Mouse (Mus musculus) MEL (cell line): ENCODE results near the gene Olfr535.

ENCODE experiments used
- BHLHE40 ChIP-seq: IDR thresholded peaks from 2 replicates; pipeline ENCODE4 v1.6.1; 2012; ENCODE audit warnings: low read depth, mild to moderate bottlenecking, inconsistent platforms, low read length, improper control_type of control experiment, borderline replicate concordance
- CHD2 ChIP-seq: IDR thresholded peaks from 2 replicates; pipeline ENCODE4 v1.6.1; 2011; ENCODE audit warnings: low read length, improper control_type of control experiment
- CTCF ChIP-seq, 3 experiments: IDR thresholded peaks in 2 of 3; conservative IDR thresholded peaks in 1 of 3; 2 replicates each; pipeline ENCODE4 v1.5.1; 2011 to 2012; ENCODE audit warnings: low read length in 3 of 3, low read depth in 2 of 3, mild to moderate bottlenecking in 2 of 3, improper control_type of control experiment in 1 of 3, inconsistent platforms in 1 of 3, mixed read lengths in 1 of 3, moderate library complexity in 1 of 3; ENCODE audit not compliant: control insufficient read depth in 1 of 3, insufficient read depth in 1 of 3, poor library complexity in 1 of 3, severe bottlenecking in 1 of 3
- E2F4 ChIP-seq: IDR thresholded peaks from 2 replicates; pipeline ENCODE4 v1.6.1; 2011; ENCODE audit warnings: low read depth, low read length, improper control_type of control experiment, borderline replicate concordance
- EP300 ChIP-seq, 2 experiments: IDR thresholded peaks; 2 replicates each; pipeline ENCODE4 v1.6.1; 2011; ENCODE audit warnings: improper control_type of control experiment in 2 of 2, low read length in 2 of 2, low read depth in 1 of 2, mild to moderate bottlenecking in 1 of 2
- GATA1 ChIP-seq: IDR thresholded peaks from 2 replicates; pipeline ENCODE4 v1.6.1; 2011; ENCODE audit warnings: low read depth, low read length, improper control_type of control experiment
- HCFC1 ChIP-seq: IDR thresholded peaks from 2 replicates; pipeline ENCODE4 v1.6.1; 2012; ENCODE audit warnings: low read depth, mild to moderate bottlenecking, inconsistent platforms, low read length, improper control_type of control experiment, moderate library complexity
- MEF2A ChIP-seq: IDR thresholded peaks from 2 replicates; pipeline ENCODE4 v1.6.1; 2014; ENCODE audit warnings: low read depth, mild to moderate bottlenecking, inconsistent platforms, low read length, improper control_type of control experiment; ENCODE audit not compliant: poor library complexity, insufficient replicate concordance, severe bottlenecking; ENCODE audit errors: extremely low read depth
- POLR2A ChIP-seq, 2 experiments: IDR thresholded peaks; 2 replicates each; pipeline ENCODE4 v1.6.1; 2011 to 2012; ENCODE audit warnings: low read length in 2 of 2, mild to moderate bottlenecking in 2 of 2, control low read depth in 1 of 2, improper control_type of control experiment in 1 of 2, low read depth in 1 of 2, moderate library complexity in 1 of 2; ENCODE audit not compliant: control insufficient read depth in 1 of 2, insufficient read depth in 1 of 2, poor library complexity in 1 of 2
- POLR2AphosphoS2 ChIP-seq: IDR thresholded peaks from 2 replicates; pipeline ENCODE4 v1.6.1; 2011; ENCODE audit warnings: low read length, improper control_type of control experiment
- TAL1 ChIP-seq: IDR thresholded peaks from 2 replicates; pipeline ENCODE4 v1.6.1; 2012; ENCODE audit warnings: mild to moderate bottlenecking, inconsistent platforms, low read length, moderate library complexity, mixed read lengths
- USF1 ChIP-seq: IDR thresholded peaks from 2 replicates; pipeline ENCODE4 v1.6.1; 2014; ENCODE audit warnings: low read depth, mild to moderate bottlenecking, inconsistent platforms, low read length, improper control_type of control experiment, moderate library complexity
- USF2 ChIP-seq, 2 experiments: IDR thresholded peaks; 2 replicates each; pipeline ENCODE4 v1.6.1; 2011 to 2012; ENCODE audit warnings: improper control_type of control experiment in 2 of 2, low read length in 2 of 2, borderline replicate concordance in 1 of 2, inconsistent platforms in 1 of 2, low read depth in 1 of 2, mild to moderate bottlenecking in 1 of 2; ENCODE audit not compliant: insufficient read depth in 1 of 2
- ZMIZ1 ChIP-seq: IDR thresholded peaks from 2 replicates; pipeline ENCODE4 v1.6.1; 2012; ENCODE audit warnings: low read depth, mild to moderate bottlenecking, inconsistent platforms, low read length, improper control_type of control experiment, moderate library complexity

DNA sequence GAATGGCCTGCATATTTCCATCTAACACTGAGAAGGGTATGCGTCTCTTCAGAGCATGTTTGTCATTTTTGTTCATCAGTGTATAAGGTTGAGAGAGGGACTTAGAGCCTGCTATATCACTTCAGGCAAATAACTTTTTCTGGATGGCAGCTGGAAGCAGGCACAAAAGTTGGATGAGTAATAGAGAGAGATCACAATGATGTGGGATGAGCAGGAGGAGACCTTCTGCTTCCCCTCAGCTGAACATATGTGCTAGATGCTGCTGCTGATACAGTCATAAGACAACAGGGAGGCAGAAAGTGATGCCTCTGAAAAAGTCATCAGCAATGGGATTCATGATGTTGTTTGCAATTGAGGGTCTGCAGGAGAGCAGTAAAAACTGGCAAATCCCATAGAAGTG lies 5.3 kb upstream of the Olfr535 start:
- TF ChIP-seq CTCF (IDR thresholded peaks at IDR 0.05 in 2 of 3, conservative IDR thresholded peaks at IDR 0.05 in 1 of 3; ENCODE audit: control insufficient read depth in 1 of 3, insufficient read depth in 1 of 3, low read depth in 2 of 3, low read length in 3 of 3, poor library complexity in 1 of 3, severe bottlenecking in 1 of 3): no peak
- TF ChIP-seq EP300 (IDR thresholded peaks at IDR 0.05; ENCODE audit: low read depth in 1 of 2, low read length in 2 of 2): no peak
- TF ChIP-seq USF2 (IDR thresholded peaks at IDR 0.05; ENCODE audit: borderline replicate concordance in 1 of 2, insufficient read depth in 1 of 2, low read depth in 1 of 2, low read length in 2 of 2): no peak
- no peak for TF ChIP-seq USF1
- TF ChIP-seq CHD2: no peak
- no peak for TF ChIP-seq GATA1
- TF ChIP-seq POLR2A (IDR thresholded peaks at IDR 0.05; ENCODE audit: control insufficient read depth in 1 of 2, insufficient read depth in 1 of 2, low read depth in 1 of 2, low read length in 2 of 2, poor library complexity in 1 of 2): no peak
- TF ChIP-seq ZMIZ1: no peak
- TF ChIP-seq POLR2AphosphoS2: no peak
- TF ChIP-seq BHLHE40: no peak
- no peak for TF ChIP-seq E2F4
- no peak for TF ChIP-seq TAL1
- TF ChIP-seq MEF2A: no peak
- TF ChIP-seq HCFC1: no peak
